Mouse (Mus musculus): Measurements from ENCODE around the gene Dad1.

DNA sequence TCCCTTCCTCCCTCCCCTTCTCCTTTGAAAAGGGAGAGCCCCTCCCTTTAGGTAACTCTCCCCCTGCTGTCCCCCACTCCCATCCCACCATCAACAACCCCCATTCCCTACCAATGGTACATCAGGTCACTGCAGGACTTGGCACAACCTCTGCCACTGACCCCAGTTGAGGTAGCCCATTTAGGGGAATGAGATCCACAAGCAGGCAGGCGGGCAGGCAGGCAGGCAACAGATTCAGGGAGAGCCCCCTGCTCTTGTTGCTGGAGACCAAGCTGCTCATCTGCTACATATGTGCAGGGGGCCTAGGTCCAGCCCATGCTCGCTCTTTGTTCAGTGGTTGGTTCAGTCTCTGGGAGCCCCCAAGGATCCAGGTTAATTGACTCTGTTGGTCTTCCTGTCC, 22.5 kb upstream of the Dad1 start:
- TF ChIP-seq POLR2A (IDR thresholded peaks at IDR 0.05; ENCODE audit: borderline replicate concordance, low read depth, low read length): no peak
- no peak for TF ChIP-seq CTCF (IDR thresholded peaks at IDR 0.05; ENCODE audit: low read depth, low read length)

All from bone marrow macrophage, adult 2 months (primary cell).